In genomic region chr2:33754317-33754633, GRCm38 (mm10) we compare ENCODE assay signal across 8 mouse cellular contexts.
DNase-seq lines count a peak whose midpoint lies in the region; ATAC-seq lines count a peak whose summit lies in the region.

No protein-coding gene starts in this region.

- 70% methylated on average over 3 of the region's 3 CpGs for WGBS in lung, embryonic 15.5 days
- WGBS in limb, embryonic 15.5 days: 45% methylated on average over 3 of the region's 3 CpGs
- 74% methylated on average over 3 of the region's 3 CpGs for WGBS in stomach, embryonic 16.5 days

- H3K27me3 ChIP-seq in lung, embryonic 15.5 days: no peaks in the 10 kb centered on the region
- peaks cover 3% of the 10 kb centered on the region; the same call in 1 of the 2 replicates for H3K27me3 ChIP-seq in limb, embryonic 15.5 days
- H3K27me3 ChIP-seq in stomach, embryonic 16.5 days (ENCODE audit: control insufficient read depth, insufficient read depth, low read length): no peaks in the 10 kb centered on the region

- H3K9ac ChIP-seq in lung, embryonic 15.5 days: no peak overlapping the region
- no peak overlapping the region for H3K9ac ChIP-seq in limb, embryonic 15.5 days
- peak overlapping the region; percentile 46; the same call in 1 of the 2 replicates for H3K9ac ChIP-seq in stomach, embryonic 16.5 days (ENCODE audit: low read length)

- H3K9me3 ChIP-seq in lung, embryonic 15.5 days: no peaks in the 10 kb centered on the region
- no peaks in the 10 kb centered on the region for H3K9me3 ChIP-seq in limb, embryonic 15.5 days
- no peaks in the 10 kb centered on the region for H3K9me3 ChIP-seq in stomach, embryonic 16.5 days (replicated peaks; ENCODE audit: control insufficient read depth, low read length)

- peak overlapping the region; percentile 25 for H3K4me2 ChIP-seq in lung, embryonic 15.5 days
- H3K4me2 ChIP-seq in limb, embryonic 15.5 days: peak overlapping the region; percentile 10; the same call in 1 of the 2 replicates
- no peak overlapping the region for H3K4me2 ChIP-seq in stomach, embryonic 16.5 days (ENCODE audit: low read depth, low read length)

- H3K36me3 ChIP-seq in lung, embryonic 15.5 days: peaks cover 11% of the 10 kb centered on the region
- H3K36me3 ChIP-seq in limb, embryonic 15.5 days: peaks cover 11% of the 10 kb centered on the region
- 0 out of 2 replicates have a peak, but pooled peaks cover 5% of the 10 kb centered on the region for H3K36me3 ChIP-seq in stomach, embryonic 16.5 days (ENCODE audit: control insufficient read depth, insufficient read depth, low read length)

- ATAC-seq in lung, embryonic 15.5 days (ENCODE audit: borderline replicate concordance, extremely low read depth, low FRiP score, low TSS enrichment): no peak
- ATAC-seq in limb, embryonic 15.5 days (ENCODE audit: insufficient number of reproducible peaks, low FRiP score, low TSS enrichment, low read depth): no peak
- no peak for ATAC-seq in stomach, embryonic 16.5 days (ENCODE audit: insufficient read depth, low FRiP score)

- H3K4me1 ChIP-seq in lung, embryonic 15.5 days: peaks cover 42% of the 10 kb centered on the region
- H3K4me1 ChIP-seq in limb, embryonic 15.5 days: peaks cover 46% of the 10 kb centered on the region
- peaks cover 36% of the 10 kb centered on the region for H3K4me1 ChIP-seq in stomach, embryonic 16.5 days (ENCODE audit: control insufficient read depth, insufficient read depth, low read length)

- DNase-seq in cerebellum, postnatal 14 days: peak; percentile 39 to 64
- DNase-seq in cerebellum, adult 18-20 months: no peak
- DNase-seq in lung, postnatal 36 days: no peak
- DNase-seq in spleen, postnatal 14 days (ENCODE audit: low spot score in 2 of 2): no peak
- no peak for DNase-seq in ovary, postnatal 10 days (ENCODE audit: low spot score)

- H3K4me3 ChIP-seq in lung, embryonic 15.5 days: no peak overlapping the region
- H3K4me3 ChIP-seq in limb, embryonic 15.5 days: no peak overlapping the region
- H3K4me3 ChIP-seq in stomach, embryonic 16.5 days (replicated peaks; ENCODE audit: low read length): no peak overlapping the region

- H3K27ac ChIP-seq in lung, embryonic 15.5 days: peak overlapping the region; percentile 97
- H3K27ac ChIP-seq in limb, embryonic 15.5 days: peak overlapping the region; percentile 90
- H3K27ac ChIP-seq in stomach, embryonic 16.5 days (ENCODE audit: low read length): peak overlapping the region; percentile 89

Comparison
In these comparisons a context has a peak if more than half of its experiments do, and no peak if none do; other contexts are left out.
1. DNase-seq: peak in cerebellum, postnatal 14 days (2 of 2); none in cerebellum, adult 18-20 months (0 of 2), lung, postnatal 36 days (single experiment), spleen, postnatal 14 days (0 of 2) and ovary, postnatal 10 days (single experiment).
2. Peak in every context shown above with its lines, with median percentiles within 50 percentile points of each other: H3K27ac ChIP-seq.